Mouse (Mus musculus) bone marrow macrophage, adult 2 months (primary cell): ENCODE measurements around the gene Speg.

Source experiments
- CTCF ChIP-seq: IDR thresholded peaks from 2 replicates; pipeline ENCODE4 v1.5.1; 2012; ENCODE audit warnings: low read depth, mild to moderate bottlenecking, low read length, moderate library complexity
- POLR2A ChIP-seq: IDR thresholded peaks from 2 replicates; pipeline ENCODE4 v1.6.1; 2012; ENCODE audit warnings: mild to moderate bottlenecking, low read depth, low read length, borderline replicate concordance

DNA sequence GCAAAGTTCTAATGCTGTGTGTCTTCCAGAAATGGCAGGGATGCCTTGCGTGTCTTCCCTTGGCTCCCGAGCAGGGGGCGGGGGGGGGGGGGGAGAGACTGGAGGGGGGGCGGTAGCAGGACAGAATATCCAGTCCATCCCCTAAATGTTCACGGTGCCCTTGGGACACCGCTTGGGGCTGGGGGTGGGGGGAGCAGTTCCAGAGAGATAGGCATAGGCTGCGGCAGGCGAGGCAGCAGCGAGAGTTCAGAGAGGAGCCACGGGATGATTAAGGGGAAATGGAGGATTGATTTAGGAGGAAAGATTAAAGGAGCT is 82.6 kb downstream of the Speg start:
- TF ChIP-seq CTCF (no peak), POLR2A (no peak)
